Mouse (Mus musculus): ENCODE results near the gene Tm7sf3. TPM values are rescaled to one million over a fixed set of nuclear protein-coding genes. Genes with fewer than 3 reads are reported as not detected.
"Not testable (repeated sequence)": the region's sequence is repeated elsewhere in the genome, so short reads cannot be mapped to it uniquely, and the experiment has no call there.

The Tm7sf3 gene
- total RNA-seq, 2 experiments from 2014 or later = 30.2 to 33.3 TPM

DNA sequence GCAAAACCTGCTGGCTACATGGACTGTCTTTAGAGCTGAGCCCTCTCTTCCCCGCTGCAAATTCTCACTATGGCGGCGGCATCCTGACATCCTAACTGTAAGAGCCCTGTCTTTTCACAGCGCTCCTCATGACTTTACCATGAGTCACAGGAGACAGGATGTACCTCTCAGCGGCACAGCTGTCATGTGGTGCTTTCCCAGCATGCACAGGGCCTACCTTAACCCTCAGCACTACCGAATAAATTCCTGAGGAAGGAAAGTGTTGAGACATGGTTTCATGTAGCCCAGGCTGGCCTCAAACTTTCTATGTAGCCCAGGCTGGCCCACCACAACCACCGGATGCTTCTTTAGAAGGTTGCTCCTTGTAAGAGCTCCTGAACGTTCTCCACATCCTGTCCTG is 26.7 kb downstream of the Tm7sf3 start:
- no peak for DNase-seq (ENCODE audit: low spot score in 2 of 2)

DNA sequence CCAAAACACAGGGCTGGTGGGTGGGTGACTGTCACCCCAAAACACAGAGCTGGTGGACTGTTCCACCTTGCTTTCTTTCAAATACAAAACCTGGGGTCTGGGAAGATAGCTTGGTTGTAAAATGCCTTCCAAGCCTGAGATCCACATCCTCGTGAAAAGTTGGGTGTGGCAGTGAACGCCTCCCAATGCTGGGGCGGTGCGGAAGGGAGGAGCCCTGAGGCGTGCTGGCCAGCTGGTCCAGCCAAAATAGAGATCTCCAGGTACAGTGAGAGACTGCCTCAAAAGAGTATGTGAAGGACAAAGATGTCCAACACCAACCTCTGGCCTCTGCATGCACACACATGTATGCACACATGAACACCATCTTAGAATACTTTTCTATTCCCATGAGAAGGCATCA is 28.1 kb downstream of the Tm7sf3 start:
- no peak for DNase-seq (ENCODE audit: low spot score in 2 of 2)

DNA sequence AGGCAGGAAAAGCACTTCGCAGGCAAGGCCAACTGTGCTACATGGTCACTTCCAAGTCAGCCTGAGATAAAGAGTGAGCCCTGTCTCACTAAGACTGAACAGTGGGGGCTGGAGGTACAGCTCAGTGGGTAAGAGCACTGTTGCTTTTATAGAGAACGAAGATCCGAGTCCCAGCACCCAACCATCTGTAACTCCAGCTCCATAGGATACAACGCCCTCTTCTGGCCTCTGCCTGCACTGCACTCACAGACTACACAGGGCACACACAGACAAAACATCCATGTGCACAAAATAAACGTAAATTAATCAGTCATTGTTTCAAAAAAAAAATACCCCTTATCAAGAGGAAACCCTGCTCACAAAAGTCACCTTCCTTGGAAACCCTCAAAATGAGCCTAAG is 28.7 kb downstream of the Tm7sf3 start:
- no peak for DNase-seq (ENCODE audit: low spot score in 2 of 2)

DNA sequence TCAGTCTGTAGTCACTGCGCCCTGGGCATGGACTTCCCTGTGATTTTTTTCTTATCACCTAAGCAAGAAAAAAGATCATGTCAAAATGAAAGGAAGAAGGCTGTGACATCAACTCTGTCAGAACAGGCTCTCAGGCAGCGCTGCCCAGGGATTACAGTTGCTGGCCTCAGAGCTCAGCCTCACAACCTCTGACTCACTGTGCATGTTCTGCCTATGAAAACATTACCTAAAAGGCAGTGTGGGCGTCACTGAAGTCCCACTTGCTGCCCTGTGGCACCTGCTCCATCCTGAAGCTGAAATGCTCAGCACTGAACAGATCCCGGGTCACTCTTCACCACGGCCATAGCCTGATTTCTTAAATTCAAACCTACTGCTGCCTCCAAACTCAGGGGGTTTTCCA is 29.9 kb downstream of the Tm7sf3 start:
- DNase-seq (ENCODE audit: low spot score in 2 of 2) = no peak

DNA sequence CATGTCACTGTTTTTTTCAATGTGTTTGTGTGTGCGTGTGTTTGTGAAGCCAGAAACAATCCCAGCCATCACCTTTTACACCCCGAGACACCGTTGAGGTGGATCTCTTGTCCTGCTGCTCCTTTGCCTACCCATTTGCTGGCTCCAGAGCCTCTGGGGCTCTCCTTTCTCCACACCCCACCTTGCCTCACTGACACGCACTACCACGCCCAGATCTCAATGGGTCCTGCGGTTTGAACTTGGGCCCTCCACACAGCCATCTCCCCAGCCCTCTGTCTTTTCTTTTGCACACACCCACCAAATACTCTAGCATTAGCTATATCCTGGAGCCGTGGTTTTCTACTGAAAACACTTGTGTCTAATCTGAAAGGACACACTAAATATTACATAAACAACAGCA is 30.7 kb downstream of the Tm7sf3 start:
- DNase-seq (ENCODE audit: low spot score in 2 of 2) = no peak

DNA sequence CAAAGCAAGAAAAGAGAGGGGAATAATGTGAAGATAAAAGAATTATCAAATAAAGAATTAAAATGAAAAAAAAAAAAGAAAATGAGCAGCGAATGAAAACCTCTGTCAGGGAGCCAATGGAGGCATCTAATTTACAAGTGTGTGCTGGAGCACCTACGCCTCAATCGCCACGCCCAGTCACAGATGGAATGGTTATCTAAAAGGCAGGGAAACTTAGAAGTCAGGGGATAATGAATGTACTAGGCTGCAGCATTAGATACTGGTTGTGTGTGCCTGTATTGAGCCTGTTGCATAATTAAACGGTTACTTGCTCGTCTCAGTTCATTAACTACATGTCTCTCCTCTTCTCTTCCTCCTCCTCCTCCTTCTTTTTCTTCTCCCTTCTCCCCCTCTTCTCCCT is 31.2 kb downstream of the Tm7sf3 start:
- no peak for DNase-seq (ENCODE audit: low spot score in 2 of 2)

DNA sequence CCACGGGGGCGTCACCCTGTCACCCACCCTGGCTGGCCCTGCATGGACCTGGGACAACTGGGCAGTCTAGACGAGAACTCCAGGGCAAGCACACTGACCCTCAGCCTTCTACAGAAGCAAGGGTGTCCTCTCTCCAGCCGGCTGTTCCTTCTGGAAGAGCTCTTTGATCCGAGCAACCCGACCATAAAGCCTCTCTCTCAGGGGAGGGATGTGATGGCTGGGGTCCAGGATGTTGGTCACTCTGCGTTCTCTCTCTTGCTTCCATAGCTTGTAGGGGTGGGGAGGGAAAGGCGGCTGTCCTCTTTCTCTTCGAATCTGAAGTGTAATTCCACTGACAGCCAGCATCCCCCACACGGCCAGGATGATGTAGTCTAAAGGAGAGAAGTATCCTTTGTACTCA is 39.0 kb downstream of the Tm7sf3 start:
- DNase-seq (ENCODE audit: low spot score in 2 of 2) = no peak

DNA sequence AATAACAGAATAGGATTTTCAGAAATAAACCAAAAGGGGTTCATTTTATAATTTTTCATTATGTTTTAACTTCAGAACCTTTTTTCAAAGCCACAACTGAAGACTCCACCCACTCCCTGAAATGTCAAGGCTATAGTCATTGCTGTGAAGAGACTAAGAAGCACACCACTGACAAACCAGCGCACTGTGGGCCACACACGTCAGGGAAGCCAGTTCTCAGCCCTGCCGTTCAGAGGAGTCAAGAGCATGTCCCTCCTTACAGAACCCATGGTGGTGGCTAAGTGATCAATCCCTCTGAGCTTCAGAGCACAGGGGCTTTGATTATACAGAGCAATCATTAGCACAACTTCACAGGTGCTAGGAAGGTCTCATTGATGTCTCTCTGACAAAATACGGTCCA is 40.0 kb downstream of the Tm7sf3 start:
- DNase-seq (ENCODE audit: low spot score in 2 of 2) = peak in 1 of 2 experiments; percentile 41

DNA sequence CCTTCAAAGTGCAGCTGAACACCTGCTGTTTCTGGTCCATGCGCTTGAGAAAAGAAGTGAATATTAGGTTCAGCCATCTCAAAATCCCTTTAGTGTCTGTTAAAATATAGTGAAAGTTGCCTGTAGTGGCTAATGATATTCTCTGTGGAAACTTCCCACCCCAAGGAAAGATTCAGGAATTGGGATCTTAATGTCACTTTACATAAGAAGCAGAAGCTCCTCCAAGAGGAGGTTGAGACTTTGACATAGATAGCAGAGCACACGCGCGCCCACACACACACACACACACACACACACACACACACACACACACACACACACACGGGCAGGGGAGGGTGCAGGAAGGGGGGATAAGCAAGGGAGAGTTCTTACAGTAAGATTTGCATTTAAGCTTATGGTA is 57.5 kb downstream of the Tm7sf3 start:
- no peak for DNase-seq (ENCODE audit: low spot score in 2 of 2)

DNA sequence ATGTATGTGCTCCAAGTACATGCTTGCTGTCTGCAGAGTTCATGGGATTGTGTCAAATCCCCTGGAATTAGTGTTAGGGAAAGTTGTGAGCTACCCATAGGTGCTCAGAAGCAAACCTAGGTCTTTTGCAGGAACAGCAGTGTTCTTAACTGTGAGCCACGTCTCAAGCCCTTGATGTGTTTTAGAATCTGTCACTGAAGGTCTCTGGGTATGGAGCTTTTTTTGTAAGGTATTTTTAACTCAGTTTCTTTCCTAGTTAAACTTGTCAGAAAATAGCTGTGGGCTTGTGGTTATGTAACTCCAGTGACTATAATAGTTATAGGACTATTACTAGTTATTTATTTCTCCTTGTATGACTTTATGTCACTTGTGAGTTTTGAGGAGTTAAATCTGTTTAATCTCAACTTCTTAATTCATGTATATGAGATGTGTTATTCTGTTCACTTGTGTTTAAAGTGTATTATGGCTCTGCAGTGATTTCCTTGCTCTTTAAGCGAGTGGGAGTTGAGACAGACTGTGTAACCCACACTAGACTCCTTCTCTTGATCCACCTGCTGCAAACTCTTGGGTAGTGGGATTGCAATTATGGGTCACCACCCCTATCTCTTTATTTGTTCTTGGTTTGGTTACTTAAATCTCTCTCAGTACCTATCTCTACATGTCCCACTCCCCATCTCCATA is 59.1 kb downstream of the Tm7sf3 start:
- DNase-seq (ENCODE audit: low spot score in 2 of 2) = no peak

DNA sequence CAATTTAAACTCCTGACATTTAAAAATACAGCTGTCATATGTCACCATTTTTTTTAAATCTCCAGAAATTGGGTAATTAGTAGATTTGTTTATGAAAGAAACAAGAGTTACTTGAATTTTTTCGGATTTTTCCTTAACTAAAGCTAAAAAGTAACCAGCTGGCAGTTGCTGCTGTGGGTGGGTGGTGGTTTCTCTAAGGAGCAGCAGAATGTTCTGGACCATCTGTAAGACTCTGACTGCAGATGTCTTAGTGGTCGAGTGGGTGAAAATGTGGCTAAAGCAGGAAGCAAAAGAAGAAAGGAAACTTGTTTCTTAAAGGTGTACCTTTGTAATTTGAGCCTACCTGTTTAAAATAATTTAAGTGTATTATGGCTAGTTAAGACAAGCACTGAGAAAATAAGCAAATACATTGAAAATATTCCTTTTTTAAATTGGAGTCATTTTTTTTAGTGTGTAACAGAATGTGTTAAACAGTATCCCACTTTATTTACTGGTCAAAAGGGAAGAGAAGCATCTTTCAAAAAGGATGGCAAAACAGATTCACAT is 62.2 kb downstream of the Tm7sf3 start:
- no peak for DNase-seq (ENCODE audit: low spot score in 2 of 2)

DNA sequence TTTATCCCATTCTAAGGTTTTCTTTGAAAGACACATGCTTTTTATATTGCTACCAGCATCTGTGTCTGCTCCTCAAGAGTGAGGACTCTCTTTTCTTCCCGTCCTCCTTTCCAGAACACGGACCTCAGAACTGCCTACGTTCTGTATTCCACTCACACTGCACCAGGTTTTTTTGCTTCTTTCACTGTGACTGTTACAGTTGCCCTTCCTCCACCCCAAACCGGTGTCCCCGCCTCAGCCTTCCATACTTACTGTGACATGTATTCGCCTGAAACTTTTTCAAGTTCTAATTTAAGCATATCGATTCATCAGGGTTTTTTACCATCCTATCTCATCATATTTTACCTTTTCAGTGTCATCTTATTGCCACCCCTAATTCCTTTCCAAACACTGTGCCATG is 64.0 kb downstream of the Tm7sf3 start:
- no peak for DNase-seq (ENCODE audit: low spot score in 2 of 2)

DNA sequence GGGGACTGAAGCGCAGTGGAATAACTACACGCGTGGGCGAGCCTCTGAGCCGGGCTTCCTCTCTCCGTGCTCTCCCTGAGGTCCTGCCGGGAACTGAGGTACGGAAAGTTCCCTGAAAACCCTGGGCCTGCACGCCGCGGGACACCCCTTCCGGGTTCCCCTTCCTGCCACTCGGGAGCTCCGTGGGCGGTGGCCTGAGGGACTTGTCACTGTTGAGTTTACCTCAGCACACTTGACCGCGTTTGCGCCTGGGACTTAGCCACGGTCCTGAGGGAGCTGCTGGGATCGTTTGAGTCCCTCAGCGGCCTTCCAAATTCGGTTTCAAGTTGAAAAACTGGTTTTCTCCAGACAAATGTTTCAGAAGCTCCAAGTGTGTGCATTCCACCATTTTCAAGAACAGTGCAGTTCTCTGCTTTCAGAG is 64.5 kb downstream of the Tm7sf3 start:
- peak; percentile 66 to 73 for DNase-seq (ENCODE audit: low spot score in 2 of 2)

DNA sequence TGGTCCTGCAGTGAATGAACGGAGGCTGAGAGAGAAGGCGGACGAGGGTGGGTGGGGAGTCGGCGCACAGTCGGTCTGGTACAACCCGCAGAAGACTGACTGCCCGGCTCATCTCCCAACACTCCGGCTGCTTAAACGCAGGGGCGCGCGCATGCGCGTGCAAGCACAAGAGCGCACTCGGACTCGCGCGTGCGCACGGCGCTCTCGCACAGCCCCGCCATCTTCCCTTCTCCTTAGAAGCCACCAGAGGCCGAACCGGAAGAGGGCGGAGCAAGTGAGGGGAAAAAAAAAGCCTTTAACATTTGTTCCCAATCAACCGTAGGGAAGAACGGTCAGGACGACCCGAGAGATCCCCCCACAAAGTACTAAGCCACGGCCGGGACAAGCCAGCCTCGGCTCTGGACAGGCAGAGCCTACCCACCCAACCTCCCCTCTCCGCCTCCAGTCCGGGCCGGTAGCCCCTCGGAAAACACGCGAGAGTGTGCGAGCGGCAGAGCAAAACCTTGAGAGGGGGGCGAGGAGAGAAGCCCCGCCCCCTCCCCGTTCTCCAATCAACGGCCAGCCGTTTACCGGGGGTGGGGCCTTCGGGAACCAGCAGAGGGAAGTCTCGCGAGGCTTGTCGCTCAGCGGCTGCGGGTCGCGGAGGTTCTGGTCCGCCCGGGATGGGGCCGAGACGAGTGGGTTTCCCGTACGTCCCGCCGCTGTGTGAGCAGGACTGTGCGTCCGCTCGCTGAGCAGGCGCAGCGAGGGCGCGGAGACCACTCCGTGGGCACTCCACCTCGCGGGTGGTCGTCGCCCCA is 65.1 kb downstream of the Tm7sf3 start, which contains the start of gene Ints13:
Gene Ints13, minus strand, starts transcription at position 526 of the 800 bp plus-strand sequence.
- peak; percentile 94 for DNase-seq (ENCODE audit: low spot score in 2 of 2)

DNA sequence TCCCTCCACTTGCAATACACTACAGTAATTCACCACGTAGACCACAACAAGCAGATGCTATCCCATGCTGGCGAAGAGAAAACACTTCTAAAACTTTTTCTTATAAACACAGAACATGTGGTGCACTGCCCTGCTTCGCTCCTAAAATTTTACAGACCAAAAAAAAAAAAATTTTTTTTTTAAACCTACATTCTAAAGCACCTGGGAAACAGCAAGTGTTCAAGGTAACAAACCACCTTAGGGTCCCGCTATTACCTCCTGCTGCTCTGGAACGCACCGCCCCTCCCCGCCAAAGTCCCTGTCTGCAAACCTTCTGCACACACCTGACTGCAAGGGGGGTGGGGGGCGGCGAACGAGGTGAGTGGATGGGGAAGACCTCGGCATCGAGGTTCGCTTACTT is 65.7 kb downstream of the Tm7sf3 start, which contains the start of gene Fgfr1op2:
Gene Fgfr1op2, plus strand, starts transcription at position 301 of the 400 bp plus-strand sequence.
- DNase-seq (ENCODE audit: low spot score in 2 of 2) = no peak

DNA sequence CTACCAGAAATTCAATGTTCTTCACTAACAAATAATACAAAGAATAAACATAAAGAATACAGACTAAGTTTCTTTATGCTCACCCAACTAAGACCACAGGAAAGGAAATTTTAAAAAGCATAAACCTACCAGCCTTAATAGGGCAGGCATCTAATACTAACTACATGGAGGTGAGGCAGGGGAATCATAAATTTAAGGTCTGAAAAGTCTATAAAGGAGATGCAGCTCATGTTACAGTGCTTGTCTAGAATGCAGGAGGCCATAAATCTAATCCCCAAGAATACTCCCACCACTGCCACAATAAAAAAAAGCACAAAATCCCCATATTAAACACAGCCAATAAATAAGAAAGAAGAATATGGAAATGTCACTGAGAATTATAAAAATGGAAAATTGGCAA is 70.6 kb downstream of the Tm7sf3 start:
- no peak for DNase-seq (ENCODE audit: low spot score in 2 of 2)

DNA sequence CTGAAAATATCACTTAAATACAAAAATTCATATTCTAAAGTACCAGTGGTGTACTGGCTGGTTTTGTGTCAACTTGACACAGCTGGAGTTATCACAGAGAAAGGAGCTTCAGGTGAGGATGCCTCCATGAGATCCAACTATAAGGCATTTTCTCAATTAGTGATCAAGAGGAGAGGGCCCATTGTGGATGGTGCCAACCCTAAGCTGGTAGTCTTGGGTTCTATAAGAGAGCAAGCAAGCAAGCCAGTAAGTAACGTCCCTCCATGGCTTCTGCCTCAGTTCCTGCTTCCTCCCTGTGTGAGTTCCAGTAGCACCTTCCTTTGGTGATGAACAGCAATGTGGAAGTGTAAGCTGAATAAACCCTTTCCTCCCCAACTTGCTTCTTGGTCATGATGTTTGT is 80.2 kb downstream of the Tm7sf3 start:
- DNase-seq (ENCODE audit: low spot score in 2 of 2) = not testable (repeated sequence)

Other genes with a start within 250 kb of the Tm7sf3 start
- 10 to 100 TPM; 39.6 to 41.7 TPM for gene Itpr2, start 140.6 kb downstream of the Tm7sf3 start, total RNA-seq (2021)
- 100 to 1,000 TPM in 1 of 2 experiments, 10 to 100 TPM in 1; 91.3 to 103 TPM for gene Fgfr1op2, start 65.6 kb downstream of the Tm7sf3 start, total RNA-seq (2021)
- gene Ints13, start 65.0 kb downstream of the Tm7sf3 start, total RNA-seq (2021) = 10 to 100 TPM; 35.7 to 36.0 TPM
- 10 to 100 TPM; 66.4 to 67.1 TPM for gene Med21, start 277 bp downstream of the Tm7sf3 start, total RNA-seq (2021)
- gene Stk38l, start 82.2 kb upstream of the Tm7sf3 start, total RNA-seq (2021) = 10 to 100 TPM; 20.3 to 21.0 TPM
- 1 to 10 TPM in 1 of 2 experiments, under 1 TPM in 1; 0.67 to 1.2 TPM for gene Arntl2, start 153.2 kb upstream of the Tm7sf3 start, total RNA-seq (2021)
- gene Smco2, start 207.3 kb upstream of the Tm7sf3 start, total RNA-seq (2021) = not detected
- gene Ppfibp1, start 245.7 kb upstream of the Tm7sf3 start, total RNA-seq (2021) = 10 to 100 TPM; 72.0 to 88.3 TPM

All from adrenal gland, adult 18-20 months (tissue).